Mouse (Mus musculus) midbrain, embryonic 11.5 days (tissue): Measurements from ENCODE around the gene Atg4d. TPM values are rescaled to one million over a fixed set of nuclear protein-coding genes. Genes with fewer than 3 reads are reported as not detected.

Source experiments
- ATAC-seq: fragments of 200-750 bp; cut with Nextera tagmentation; 2 replicates; pipeline ENCODE4 v1.8.0; 2017; ENCODE audit warnings: moderate TSS enrichment, moderate library complexity; ENCODE audit not compliant: low FRiP score
- DNase-seq: peaks from one replicate; pipeline ENCODE4 v3.0.0; 2015; ENCODE audit warnings: low spot score; ENCODE audit errors: missing footprints
- H3K27ac ChIP-seq: fragments of 300-500 bp; sonication (generic); 2 replicates; pipeline ENCODE4 v1.5.1; 2014; ENCODE audit warnings: low read depth, low read length
- H3K27me3 ChIP-seq: fragments of 300-500 bp; sonication (generic); 2 replicates; pipeline ENCODE4 v1.6.1; 2014; ENCODE audit warnings: mild to moderate bottlenecking, low read length, moderate library complexity, mixed read lengths; ENCODE audit not compliant: control insufficient read depth, insufficient read depth
- H3K36me3 ChIP-seq: fragments of 300-500 bp; sonication (generic); 2 replicates; pipeline ENCODE4 v1.6.1; 2014; ENCODE audit warnings: mild to moderate bottlenecking, low read length, moderate library complexity, mixed read lengths; ENCODE audit not compliant: control insufficient read depth, insufficient read depth
- H3K4me1 ChIP-seq: fragments of 300-500 bp; sonication (generic); 2 replicates; pipeline ENCODE4 v1.6.1; 2014; ENCODE audit warnings: low read length; ENCODE audit not compliant: control insufficient read depth, insufficient read depth
- H3K4me2 ChIP-seq: fragments of 300-500 bp; sonication (generic); 2 replicates; pipeline ENCODE4 v1.6.1; 2014; ENCODE audit warnings: mild to moderate bottlenecking, moderate library complexity
- H3K4me3 ChIP-seq: fragments of 300-500 bp; sonication (generic); 2 replicates; pipeline ENCODE4 v1.5.1; 2014; ENCODE audit warnings: low read depth, low read length
- H3K9ac ChIP-seq: fragments of 300-500 bp; sonication (generic); 2 replicates; pipeline ENCODE4 v1.6.1; 2014; ENCODE audit warnings: low read length
- H3K9me3 ChIP-seq: fragments of 300-500 bp; sonication (generic); 2 replicates; pipeline ENCODE4 v1.6.1; 2016; ENCODE audit warnings: low read length; ENCODE audit not compliant: control insufficient read depth
- WGBS: fragments of 180-500 bp; shearing (Covaris S2); extraction: QIAGEN DNeasy Blood & Tissue Kit; methylation state at CpG from one replicate; pipeline ENCODE4 v1.1.7; 2014; 5-methylcytosine and 5-hydroxymethylcytosine counted together
- polyA plus RNA-seq: library from polyadenylated mRNA; unstranded; fragments of >200 nt; fragmentation: Nextera tagmentation; extraction: Ambion mirVana; gene quantifications from 2 replicates; pipeline ENCODE4 v1.2.1, GENCODE M21; 2014

Atg4d gene
- polyA plus RNA-seq, 1 experiment from 2014 or later = 45.8 TPM

GRCm38 (mm10) chr9:21309150-21309741, 44.2 kb downstream of the Atg4d start:
- no peak overlapping the region for H3K27ac ChIP-seq
- H3K9me3 ChIP-seq = no peaks in the 10 kb centered on the region
- 76% methylated on average over 15 of the region's 15 CpGs for WGBS
- no peak overlapping the region for H3K9ac ChIP-seq
- H3K4me2 ChIP-seq = no peak overlapping the region
- no peaks in the 10 kb centered on the region for H3K4me1 ChIP-seq
- H3K4me3 ChIP-seq = no peak overlapping the region
- peaks cover 15% of the 10 kb centered on the region for H3K27me3 ChIP-seq
- no peaks in the 10 kb centered on the region for H3K36me3 ChIP-seq
- DNase-seq = no peak
- no peak for ATAC-seq

- no peak for DNase-seq
- no peak overlapping the region for H3K4me3 ChIP-seq
- WGBS = 28% methylated on average over 7 of the region's 7 CpGs
These were observed 46.6 kb downstream of the Atg4d start for GRCm38 (mm10) chr9:21311695-21312094.

GRCm38 (mm10) chr9:21312134-21312533, 47.0 kb downstream of the Atg4d start, which contains the start of gene Ap1m2:
Ap1m2 (minus strand) TSS chr9:21312337.
- DNase-seq = no peak
- H3K4me1 ChIP-seq = no peaks in the 10 kb centered on the region
- WGBS = 11% methylated on average over 31 of the region's 35 CpGs

More at GRCm38 (mm10) chr9:21311695-21312094, 46.6 kb downstream of the Atg4d start:
- no peak overlapping the region for H3K4me2 ChIP-seq
- H3K27me3 ChIP-seq = peaks cover 15% of the 10 kb centered on the region
- H3K9me3 ChIP-seq = no peaks in the 10 kb centered on the region
- ATAC-seq = no peak
- no peaks in the 10 kb centered on the region for H3K36me3 ChIP-seq
- no peak overlapping the region for H3K9ac ChIP-seq
- H3K4me1 ChIP-seq = no peaks in the 10 kb centered on the region
- no peak overlapping the region for H3K27ac ChIP-seq

GRCm38 (mm10) chr9:21313394-21313793, 48.3 kb downstream of the Atg4d start:
- Histone ChIP-seq H3K4me3 (no peak overlapping the region), H3K27me3 (peaks cover 15% of the 10 kb centered on the region), H3K4me2 (no peak overlapping the region), H3K4me1 (no peaks in the 10 kb centered on the region), H3K27ac (no peak overlapping the region), H3K9ac (no peak overlapping the region), H3K9me3 (no peaks in the 10 kb centered on the region), H3K36me3 (no peaks in the 10 kb centered on the region)
- WGBS = 9% methylated on average over 11 of the region's 11 CpGs
- DNase-seq (peak; percentile 99), ATAC-seq (peak; percentile 85)

More at GRCm38 (mm10) chr9:21312134-21312533, 47.0 kb downstream of the Atg4d start, which contains the start of gene Ap1m2:
- no peak within 1 kb of the TSS for H3K4me2 ChIP-seq
- H3K27me3 ChIP-seq = peaks cover 15% of the 10 kb centered on the region
- H3K36me3 ChIP-seq = no peaks in the 10 kb centered on the region
- no peak within 1 kb of the TSS for H3K4me3 ChIP-seq
- no peak within 1 kb of the TSS for H3K9ac ChIP-seq
- H3K27ac ChIP-seq = no peak within 1 kb of the TSS
- H3K9me3 ChIP-seq = no peaks in the 10 kb centered on the region
- no peak for ATAC-seq

- Histone ChIP-seq H3K4me2 (no peak overlapping the region), H3K27me3 (peaks cover 15% of the 10 kb centered on the region), H3K27ac (no peak overlapping the region), H3K4me3 (no peak overlapping the region), H3K4me1 (no peaks in the 10 kb centered on the region), H3K9me3 (no peaks in the 10 kb centered on the region), H3K9ac (no peak overlapping the region), H3K36me3 (no peaks in the 10 kb centered on the region)
- ATAC-seq (no peak), DNase-seq (no peak)
- WGBS = 91% methylated on average over 9 of the region's 9 CpGs
These were observed 49.5 kb downstream of the Atg4d start for GRCm38 (mm10) chr9:21314367-21315140.

- Histone ChIP-seq H3K9me3 (no peaks in the 10 kb centered on the region), H3K36me3 (no peaks in the 10 kb centered on the region), H3K27me3 (peaks cover 15% of the 10 kb centered on the region), H3K4me3 (no peak overlapping the region), H3K9ac (no peak overlapping the region), H3K4me2 (no peak overlapping the region), H3K27ac (no peak overlapping the region), H3K4me1 (peaks cover 3% of the 10 kb centered on the region; the same call in 1 of the 2 replicates)
- 70% methylated on average over 5 of the region's 5 CpGs for WGBS
- no peak for DNase-seq
- ATAC-seq = no peak
These were observed 50.3 kb downstream of the Atg4d start for GRCm38 (mm10) chr9:21315421-21315820.

- H3K36me3 ChIP-seq = no peaks in the 10 kb centered on the region
- H3K9ac ChIP-seq = no peak overlapping the region
- no peak for ATAC-seq
- no peak overlapping the region for H3K4me3 ChIP-seq
- no peaks in the 10 kb centered on the region for H3K9me3 ChIP-seq
- WGBS = 81% methylated on average over 7 of the region's 7 CpGs
- H3K4me2 ChIP-seq = no peak overlapping the region
- H3K4me1 ChIP-seq = peaks cover 10% of the 10 kb centered on the region
- H3K27me3 ChIP-seq = peaks cover 11% of the 10 kb centered on the region
- no peak for DNase-seq
- H3K27ac ChIP-seq = no peak overlapping the region
These were observed 51.6 kb downstream of the Atg4d start for GRCm38 (mm10) chr9:21316696-21317095.

GRCm38 (mm10) chr9:21318792-21319191, 53.7 kb downstream of the Atg4d start:
- ATAC-seq (no peak), DNase-seq (no peak)
- Histone ChIP-seq H3K4me2 (no peak overlapping the region), H3K36me3 (no peaks in the 10 kb centered on the region), H3K27ac (no peak overlapping the region), H3K9ac (no peak overlapping the region), H3K27me3 (no peaks in the 10 kb centered on the region), H3K9me3 (no peaks in the 10 kb centered on the region), H3K4me3 (no peak overlapping the region), H3K4me1 (peaks cover 11% of the 10 kb centered on the region)
- WGBS = 91% methylated on average over 6 of the region's 6 CpGs

GRCm38 (mm10) chr9:21319503-21319902, 54.4 kb downstream of the Atg4d start:
- no peak overlapping the region for H3K4me2 ChIP-seq

More at GRCm38 (mm10) chr9:21319503-21319902, 54.4 kb downstream of the Atg4d start:
- Histone ChIP-seq H3K4me3 (no peak overlapping the region), H3K9me3 (no peaks in the 10 kb centered on the region), H3K4me1 (peaks cover 11% of the 10 kb centered on the region), H3K27ac (no peak overlapping the region), H3K36me3 (no peaks in the 10 kb centered on the region; the same call in 1 of the 2 replicates), H3K9ac (no peak overlapping the region), H3K27me3 (no peaks in the 10 kb centered on the region)
- DNase-seq (no peak), ATAC-seq (no peak)
- WGBS = 91% methylated on average over 4 of the region's 4 CpGs
